Mouse (Mus musculus) erythroblast, embryonic 14.5 days (primary cell): ENCODE results near the gene Slc35b3.

Source experiments
- GATA1 ChIP-seq: IDR thresholded peaks from 2 replicates; pipeline ENCODE4 v1.6.1; 2012; ENCODE audit warnings: low read length, inconsistent platforms, mixed read lengths
- TAL1 ChIP-seq: IDR thresholded peaks from 3 replicates; pipeline ENCODE4 v1.6.1; 2012; ENCODE audit warnings: low read length, inconsistent platforms, mixed read lengths

DNA sequence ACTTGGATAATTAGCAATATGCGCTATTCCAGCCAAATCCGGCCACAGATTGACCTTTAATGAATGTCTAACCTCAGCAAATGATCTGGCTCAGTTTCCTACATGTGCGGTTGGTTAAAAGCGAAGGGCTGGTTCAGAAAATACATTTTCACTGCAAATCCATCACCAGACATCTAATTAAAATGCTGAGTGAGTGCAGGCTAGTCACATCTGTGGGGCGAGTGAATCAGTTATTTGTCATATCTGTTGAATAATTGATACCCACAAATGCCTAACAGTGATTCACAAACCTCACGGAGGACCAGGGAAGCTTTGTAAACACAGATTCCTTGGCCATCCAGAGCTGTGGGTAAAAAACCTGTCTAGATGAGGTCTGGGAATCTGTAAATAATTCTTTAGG is 45.9 kb downstream of the Slc35b3 start:
- TF ChIP-seq GATA1 (no peak), TAL1 (no peak)
